Mouse (Mus musculus) spleen, postnatal 10 days (tissue): ENCODE data around the gene Ets1.

Experiments used
- DNase-seq, 2 experiments: peaks; one replicate each; pipeline ENCODE4 v3.0.0; 2021 to 2022; ENCODE audit warnings: low spot score in 2 of 2

Ets1 gene

GRCm38 (mm10) chr9:32758280-32758905 is 122.4 kb downstream of the Ets1 start:
- no peak for DNase-seq

GRCm38 (mm10) chr9:32760649-32761157 is 124.7 kb downstream of the Ets1 start:
- DNase-seq = no peak

GRCm38 (mm10) chr9:32761326-32761725 is 125.3 kb downstream of the Ets1 start:
- no peak for DNase-seq

GRCm38 (mm10) chr9:32764374-32764773 is 128.4 kb downstream of the Ets1 start:
- DNase-seq = no peak

GRCm38 (mm10) chr9:32765123-32765522 is 129.1 kb downstream of the Ets1 start:
- no peak for DNase-seq

- no peak for DNase-seq
These were observed 142.8 kb downstream of the Ets1 start for GRCm38 (mm10) chr9:32778866-32779265.

- no peak for DNase-seq
These were observed 146.5 kb downstream of the Ets1 start for GRCm38 (mm10) chr9:32782391-32783092.

GRCm38 (mm10) chr9:32787091-32787490 is 151.1 kb downstream of the Ets1 start:
- DNase-seq = no peak

- no peak for DNase-seq
These were observed 151.6 kb downstream of the Ets1 start for GRCm38 (mm10) chr9:32787615-32788014.

GRCm38 (mm10) chr9:32789306-32789705 is 153.3 kb downstream of the Ets1 start:
- DNase-seq = no peak

- no peak for DNase-seq
These were observed 155.7 kb downstream of the Ets1 start for GRCm38 (mm10) chr9:32791699-32792098.

- DNase-seq = no peak
These were observed 162.2 kb downstream of the Ets1 start for GRCm38 (mm10) chr9:32798171-32798570.

- DNase-seq = no peak
These were observed 170.1 kb downstream of the Ets1 start for GRCm38 (mm10) chr9:32806106-32806505.
